Mouse (Mus musculus) stomach, postnatal 0 days (tissue): ENCODE measurements around the gene Dlg5.

Experiments
- CTCF ChIP-seq: IDR thresholded peaks from 2 replicates; pipeline ENCODE4 v1.5.1; 2016; ENCODE audit warnings: antibody characterized with exemption, low read depth, mild to moderate bottlenecking, moderate library complexity
- EP300 ChIP-seq: optimal IDR thresholded peaks from 2 replicates; pipeline ENCODE3; 2016; ENCODE audit warnings: antibody characterized with exemption

DNA sequence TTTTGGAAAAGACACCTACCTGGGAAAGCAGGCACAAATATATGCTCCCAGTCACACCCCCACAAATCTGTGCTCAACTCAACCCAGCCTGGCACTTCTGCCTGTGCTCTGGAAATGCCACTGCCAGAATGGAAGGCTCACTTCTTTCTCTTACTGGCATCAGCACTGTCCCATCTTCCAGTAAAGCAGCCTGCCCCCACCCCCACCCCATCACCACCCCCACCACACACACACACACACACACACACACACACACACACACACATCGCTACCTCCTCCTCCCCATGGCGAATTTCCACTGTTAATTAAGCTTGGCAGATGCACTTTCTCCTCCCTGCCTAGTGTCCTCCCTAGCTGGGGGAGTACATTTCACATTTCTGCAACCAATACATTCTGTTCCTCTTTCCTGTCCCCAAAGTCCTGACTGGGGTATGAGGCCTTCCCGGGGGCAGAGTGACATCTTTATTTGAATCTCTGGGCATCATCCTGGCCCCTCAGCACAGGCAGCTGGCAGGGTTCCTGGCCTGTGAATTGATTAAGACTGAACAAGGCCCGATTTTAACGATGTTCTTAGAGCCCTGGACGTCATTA, 40.3 kb downstream of the Dlg5 start:
- TF ChIP-seq CTCF (no peak), EP300 (no peak)
